Mouse (Mus musculus) liver, embryonic 14.5 days (tissue): ENCODE measurements around the gene Gm48551.

Experiments used
- CTCF ChIP-seq: IDR thresholded peaks from 2 replicates; pipeline ENCODE4 v1.5.1; 2016; ENCODE audit warnings: antibody characterized with exemption, low read depth, control low read depth
- EP300 ChIP-seq: IDR thresholded peaks from 2 replicates; pipeline ENCODE4 v1.6.1; 2016; ENCODE audit warnings: antibody characterized with exemption, low read depth

DNA sequence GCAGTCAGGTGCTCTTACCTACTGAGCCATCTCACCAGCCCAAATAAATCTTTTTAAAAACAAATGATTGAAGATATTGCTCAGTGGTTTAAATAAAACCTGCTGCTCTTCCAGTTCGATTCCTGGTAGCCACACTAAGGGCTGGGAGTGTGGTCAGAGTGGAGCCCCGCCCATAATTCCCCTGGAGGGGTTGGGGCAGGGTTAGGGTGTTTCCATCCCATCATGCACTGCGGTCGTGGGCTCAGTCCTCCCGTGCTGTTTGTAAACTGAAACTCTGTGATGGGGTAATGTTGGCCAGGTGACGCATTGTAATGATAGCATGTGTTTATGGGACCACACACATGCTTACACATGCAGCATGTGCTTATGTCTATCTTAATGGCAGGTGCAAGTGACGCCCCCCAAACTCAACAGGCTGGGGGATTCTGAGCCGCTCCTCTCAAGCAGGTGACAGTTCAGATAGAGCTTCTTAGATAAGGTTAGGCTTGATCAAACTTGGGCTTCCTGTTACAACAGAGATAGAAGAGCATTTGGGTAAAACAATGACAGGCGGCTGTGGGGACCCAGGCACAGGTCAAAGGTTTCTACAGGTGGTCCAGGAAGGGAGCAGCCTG lies 32.5 kb upstream of the Gm48551 start:
- peak; percentile 26; the same call in 1 of the 2 replicates for TF ChIP-seq EP300
- TF ChIP-seq CTCF, result no peak
